Mouse (Mus musculus): ENCODE results near the gene Nadk2.

DNA sequence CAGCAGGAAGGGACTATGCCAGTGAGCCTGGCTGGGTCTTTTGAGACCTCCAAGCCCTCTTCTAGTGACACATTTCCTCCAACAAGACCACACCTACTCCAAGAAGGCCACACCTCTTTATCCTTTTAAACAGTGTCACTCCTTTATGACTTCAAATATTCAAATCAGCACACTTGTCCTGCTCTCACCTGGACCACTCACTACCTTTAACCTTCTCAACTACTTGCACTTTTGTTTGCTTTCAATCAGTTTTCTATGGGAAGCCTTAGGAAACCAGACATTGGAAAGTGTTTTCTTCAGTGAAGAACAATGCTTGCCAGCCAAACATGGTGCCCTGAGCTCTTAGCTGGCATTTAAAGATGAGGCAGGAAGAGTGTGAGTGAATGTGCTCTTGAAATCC is 84.3 kb downstream of the Nadk2 start, which contains the start of gene Skp2:
- TF ChIP-seq TAL1 (IDR thresholded peaks at IDR 0.05; ENCODE audit: low read length) (no peak), GATA1 (IDR thresholded peaks at IDR 0.05; ENCODE audit: low read length) (no peak)
